Mouse (Mus musculus) liver, embryonic 14.5 days (tissue): Measurements from ENCODE around the gene Loxl3.

Experiments used
- CTCF ChIP-seq: IDR thresholded peaks from 2 replicates; pipeline ENCODE4 v1.5.1; 2016; ENCODE audit warnings: antibody characterized with exemption, low read depth, control low read depth
- EP300 ChIP-seq: IDR thresholded peaks from 2 replicates; pipeline ENCODE4 v1.6.1; 2016; ENCODE audit warnings: antibody characterized with exemption, low read depth

GRCm38 (mm10) chr6:83101688-83102556 is 67.9 kb downstream of the Loxl3 start:
- TF ChIP-seq CTCF: peak; percentile 59
- TF ChIP-seq EP300: no peak
